Mouse (Mus musculus): ENCODE measurements around the gene Atg101. TPM values are rescaled to one million over a fixed set of nuclear protein-coding genes. Genes with fewer than 3 reads are reported as not detected.

Gene Atg101
- total RNA-seq, 1 experiment = 116 TPM

DNA sequence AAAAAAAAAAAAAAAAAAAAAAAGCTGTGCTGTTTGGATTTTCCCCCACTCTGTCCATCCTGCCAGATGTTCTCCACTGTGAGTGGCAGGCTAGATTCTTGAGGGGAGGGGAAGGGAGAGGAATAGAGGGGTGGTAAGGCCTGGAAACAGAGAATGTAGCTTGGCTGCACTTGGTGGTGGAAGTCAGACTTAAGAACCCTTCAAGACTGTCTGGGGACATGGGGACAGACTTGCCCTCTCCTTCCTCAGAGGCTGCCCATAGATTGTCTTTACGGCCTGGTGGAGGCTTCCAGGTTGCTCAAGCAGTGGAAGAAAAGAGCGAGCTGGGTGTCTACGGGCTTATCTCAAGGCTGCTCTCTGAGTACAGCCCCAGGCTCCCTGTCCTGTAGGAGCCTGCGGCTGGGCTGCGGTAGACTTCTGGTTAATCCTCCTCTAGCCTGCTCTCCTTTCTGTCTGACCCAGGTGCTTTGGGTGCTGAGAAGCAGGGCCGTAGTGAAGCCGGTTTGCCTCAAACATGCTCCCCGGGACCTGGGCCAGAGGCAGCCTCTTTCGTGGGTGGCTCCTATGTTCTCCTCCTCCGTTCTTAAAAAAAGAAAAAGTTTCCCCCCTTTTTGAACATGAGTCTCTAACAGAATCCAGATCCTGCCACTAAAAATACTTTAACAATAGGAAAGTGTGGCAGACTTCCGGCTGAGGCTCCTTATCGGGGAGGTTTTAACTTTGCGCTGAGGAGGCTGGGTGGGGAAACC lies 23.0 kb upstream of the Atg101 start:
- in situ Hi-C loops (cut with MboI; ENCODE audit: low sequenced_read_pairs in 2 of 2, unreplicated experiment in 2 of 2) = no loop called here
- TF ChIP-seq CHD2 (IDR thresholded peaks at IDR 0.05; ENCODE audit: low read depth, low read length) = no peak
- TF ChIP-seq ZNF384 (IDR thresholded peaks at IDR 0.05; ENCODE audit: low read depth, low read length) = 0 out of 2 replicates have a peak, but pooled peaks have one; percentile 25
- no peak for TF ChIP-seq HCFC1 (IDR thresholded peaks at IDR 0.05; ENCODE audit: borderline replicate concordance, insufficient read depth, low read length)
- no peak for TF ChIP-seq MAFK (IDR thresholded peaks at IDR 0.05; ENCODE audit: insufficient read depth, low read depth, low read length)
- TF ChIP-seq ZC3H11A (IDR thresholded peaks at IDR 0.05; ENCODE audit: borderline replicate concordance, low read depth, low read length) = no peak
- Histone ChIP-seq H3K9ac (ENCODE audit: insufficient read depth, low read depth, low read length, poor library complexity, severe bottlenecking) (0 out of 2 replicates have a peak overlapping the region, but pooled peaks have one; percentile 20), H3K36me3 (ENCODE audit: control insufficient read depth, insufficient read depth, low read length, poor library complexity, severe bottlenecking) (peaks cover 5% of the 10 kb centered on the region; the same call in 1 of the 2 replicates), H3K9me3 (ENCODE audit: control insufficient read depth, insufficient read depth, low read depth, low read length) (no peaks in the 10 kb centered on the region), H3K27ac (ENCODE audit: insufficient read depth, low read depth, low read length, poor library complexity, severe bottlenecking) (peak overlapping the region; percentile 6; the same call in 1 of the 2 replicates), H3K4me1 (ENCODE audit: control insufficient read depth in 2 of 2, insufficient read depth in 2 of 2, low read length in 2 of 2, poor library complexity in 1 of 2) (peaks cover 11 to 29% of the 10 kb centered on the region in 2 experiments), H3K4me3 (ENCODE audit: insufficient read depth in 1 of 2, low read depth in 1 of 2, low read length in 2 of 2, poor library complexity in 1 of 2, severe bottlenecking in 1 of 2) (no peak overlapping the region)
- DNase-seq (ENCODE audit: low read depth, low spot score) = no peak

- TF ChIP-seq CHD2 (IDR thresholded peaks at IDR 0.05; ENCODE audit: low read depth, low read length) (no peak), MAFK (IDR thresholded peaks at IDR 0.05; ENCODE audit: insufficient read depth, low read depth, low read length) (no peak), ZNF384 (IDR thresholded peaks at IDR 0.05; ENCODE audit: low read depth, low read length) (no peak), HCFC1 (IDR thresholded peaks at IDR 0.05; ENCODE audit: borderline replicate concordance, insufficient read depth, low read length) (no peak), ZC3H11A (IDR thresholded peaks at IDR 0.05; ENCODE audit: borderline replicate concordance, low read depth, low read length) (no peak)
- H3K27ac ChIP-seq (ENCODE audit: insufficient read depth, low read depth, low read length, poor library complexity, severe bottlenecking) = no peak overlapping the region
- H3K4me1 ChIP-seq (ENCODE audit: control insufficient read depth in 2 of 2, insufficient read depth in 2 of 2, low read length in 2 of 2, poor library complexity in 1 of 2) = peaks cover 11 to 20% of the 10 kb centered on the region in 2 experiments; a peak in 3 of 4 replicates
- H3K9me3 ChIP-seq (ENCODE audit: control insufficient read depth, insufficient read depth, low read depth, low read length) = no peaks in the 10 kb centered on the region
- DNase-seq (ENCODE audit: low read depth, low spot score) = no peak
- H3K9ac ChIP-seq (ENCODE audit: insufficient read depth, low read depth, low read length, poor library complexity, severe bottlenecking) = no peak overlapping the region
- in situ Hi-C loops (cut with MboI; ENCODE audit: low sequenced_read_pairs in 2 of 2, unreplicated experiment in 2 of 2) = no loop called here
- H3K36me3 ChIP-seq (ENCODE audit: control insufficient read depth, insufficient read depth, low read length, poor library complexity, severe bottlenecking) = peaks cover 5% of the 10 kb centered on the region; the same call in 1 of the 2 replicates
- H3K4me3 ChIP-seq (ENCODE audit: insufficient read depth in 1 of 2, low read depth in 1 of 2, low read length in 2 of 2, poor library complexity in 1 of 2, severe bottlenecking in 1 of 2) = no peak overlapping the region
Measured at GRCm38 (mm10) chr15:101262502-101262901, 21.6 kb upstream of the Atg101 start.

GRCm38 (mm10) chr15:101266132-101266963 lies 17.7 kb upstream of the Atg101 start:
- DNase-seq (ENCODE audit: low read depth, low spot score) = peak; percentile 61

More at GRCm38 (mm10) chr15:101266132-101266963, 17.7 kb upstream of the Atg101 start:
- Histone ChIP-seq H3K4me1 (ENCODE audit: control insufficient read depth in 2 of 2, insufficient read depth in 2 of 2, low read length in 2 of 2, poor library complexity in 1 of 2) (peaks cover 5 to 30% of the 10 kb centered on the region in 2 experiments; a peak in 3 of 4 replicates), H3K4me3 (ENCODE audit: insufficient read depth in 1 of 2, low read depth in 1 of 2, low read length in 2 of 2, poor library complexity in 1 of 2, severe bottlenecking in 1 of 2) (peak overlapping the region; percentile 72 to 76), H3K36me3 (ENCODE audit: control insufficient read depth, insufficient read depth, low read length, poor library complexity, severe bottlenecking) (peaks cover 14% of the 10 kb centered on the region), H3K9ac (ENCODE audit: insufficient read depth, low read depth, low read length, poor library complexity, severe bottlenecking) (peak overlapping the region; percentile 86), H3K27ac (ENCODE audit: insufficient read depth, low read depth, low read length, poor library complexity, severe bottlenecking) (peak overlapping the region; percentile 37), H3K9me3 (ENCODE audit: control insufficient read depth, insufficient read depth, low read depth, low read length) (no peaks in the 10 kb centered on the region)
- TF ChIP-seq ZC3H11A (IDR thresholded peaks at IDR 0.05; ENCODE audit: borderline replicate concordance, low read depth, low read length) = no peak
- TF ChIP-seq CHD2 (IDR thresholded peaks at IDR 0.05; ENCODE audit: low read depth, low read length) = no peak
- no peak for TF ChIP-seq HCFC1 (IDR thresholded peaks at IDR 0.05; ENCODE audit: borderline replicate concordance, insufficient read depth, low read length)
- no peak for TF ChIP-seq MAFK (IDR thresholded peaks at IDR 0.05; ENCODE audit: insufficient read depth, low read depth, low read length)
- no peak for TF ChIP-seq ZNF384 (IDR thresholded peaks at IDR 0.05; ENCODE audit: low read depth, low read length)
- in situ Hi-C loops (cut with MboI; ENCODE audit: low sequenced_read_pairs in 2 of 2, unreplicated experiment in 2 of 2) = no loop called here
